Mouse (Mus musculus) ovary, postnatal 10 days (tissue): ENCODE data around the gene Ppm1h.

ENCODE experiments used
- DNase-seq: peaks from one replicate; pipeline ENCODE4 v3.0.0; 2022; ENCODE audit warnings: low spot score

Gene Ppm1h

DNA sequence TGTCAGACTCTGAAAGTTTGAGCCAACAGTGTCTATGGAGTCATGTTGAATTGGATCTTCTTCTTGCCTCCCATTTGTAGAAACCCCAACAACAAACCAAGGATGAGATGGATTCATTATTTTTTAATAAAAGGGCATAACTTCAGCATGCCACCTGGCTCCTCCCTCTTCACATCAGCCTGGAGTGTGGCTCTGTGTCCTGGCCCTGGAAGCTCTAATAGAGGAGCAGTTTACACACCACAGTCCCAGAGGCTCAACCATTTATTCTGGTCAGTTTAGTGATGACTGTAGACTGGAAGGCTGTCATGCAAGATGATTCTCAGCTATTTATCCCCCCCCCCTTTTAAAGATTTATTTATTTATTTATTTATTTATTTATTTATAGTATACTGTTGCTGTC lies 294.7 kb downstream of the Ppm1h start:
- DNase-seq, result no peak

DNA sequence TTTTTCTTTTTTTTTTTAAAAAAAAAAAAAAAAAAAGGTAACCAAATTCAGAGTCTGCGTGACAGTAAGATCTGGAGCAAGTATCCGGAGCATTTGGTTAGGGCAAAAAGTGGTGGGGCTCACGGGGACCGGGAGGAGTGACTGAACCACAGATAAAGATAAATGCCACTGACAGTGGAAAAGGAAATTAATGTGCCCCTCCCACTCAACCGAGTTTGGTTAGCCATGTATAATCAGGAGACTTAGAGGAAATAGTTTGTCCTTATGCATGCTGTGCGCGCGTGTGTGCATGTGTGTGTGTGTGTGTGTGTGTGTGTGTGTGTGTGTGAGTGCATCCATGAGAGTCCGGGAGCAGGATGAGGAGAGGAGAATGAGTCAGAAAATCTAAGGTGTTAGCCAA lies 297.5 kb downstream of the Ppm1h start:
- no peak for DNase-seq

DNA sequence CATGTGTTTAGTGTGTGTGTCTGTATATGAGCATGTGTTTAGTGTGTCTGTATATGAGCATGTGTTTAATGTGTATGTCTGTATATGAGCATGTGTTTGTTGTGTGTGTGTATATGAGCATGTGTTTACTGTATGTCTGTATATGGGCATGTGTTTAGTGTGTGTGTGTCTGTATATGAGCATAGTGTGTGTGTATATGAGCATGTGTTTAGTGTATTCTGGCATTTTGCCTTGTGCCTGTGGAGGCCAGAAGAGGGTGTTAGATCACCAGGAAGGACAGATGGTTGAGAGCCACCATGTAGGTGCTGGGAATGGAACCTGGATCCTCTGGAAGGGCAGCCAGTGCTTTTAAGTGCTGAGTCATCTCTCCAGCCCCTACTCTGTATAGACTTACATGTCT lies 300.8 kb downstream of the Ppm1h start:
- no peak for DNase-seq

DNA sequence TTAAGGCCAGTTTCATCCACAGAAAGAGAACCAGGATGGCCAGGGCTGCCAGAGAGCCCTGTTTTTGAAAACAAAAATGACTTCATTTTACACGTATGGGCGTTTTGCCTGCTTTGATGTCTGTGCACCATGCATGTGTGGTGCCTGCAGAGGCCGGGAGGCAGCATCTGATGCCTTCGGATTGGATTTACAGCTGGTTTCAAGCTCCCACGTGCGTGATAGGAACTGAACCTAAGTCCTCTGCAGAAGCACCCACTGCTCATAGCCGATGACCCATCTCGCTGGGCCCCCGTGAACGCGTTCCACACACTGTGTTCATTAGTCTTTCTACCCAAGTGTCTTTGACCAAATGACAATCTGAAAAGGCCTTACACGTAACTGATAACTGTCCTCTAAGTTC lies 301.6 kb downstream of the Ppm1h start:
- DNase-seq, result no peak

DNA sequence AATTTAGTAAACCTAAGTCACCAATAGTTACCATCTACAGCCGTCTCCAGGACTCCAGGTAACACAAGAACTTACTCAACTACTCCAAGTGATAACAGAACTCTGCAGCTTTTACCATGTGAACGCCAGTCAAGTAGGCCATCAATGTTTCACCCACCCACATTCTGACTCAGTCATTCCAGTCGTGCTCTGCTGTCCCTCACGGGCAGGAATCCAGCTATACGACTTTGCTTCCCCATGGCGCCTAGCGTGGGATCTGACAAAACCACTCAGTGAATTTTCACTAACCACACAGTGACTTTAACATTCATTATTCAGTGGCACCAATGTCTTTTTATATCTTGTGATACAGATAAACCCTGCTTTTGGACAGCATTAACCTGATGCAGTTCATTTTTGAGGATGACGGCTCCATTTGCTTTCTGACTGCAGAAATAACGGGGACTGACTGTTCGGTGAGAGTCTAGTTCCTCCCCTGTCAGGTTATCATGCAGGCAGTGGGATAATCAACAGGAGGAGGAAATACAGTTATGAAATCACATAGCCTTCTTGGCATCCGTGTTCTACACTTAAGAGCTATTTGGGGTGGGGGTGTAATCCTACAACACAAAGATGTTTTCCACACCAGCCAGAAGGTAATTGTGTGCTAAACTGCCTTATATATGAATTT lies 304.5 kb downstream of the Ppm1h start:
- DNase-seq, result no peak

DNA sequence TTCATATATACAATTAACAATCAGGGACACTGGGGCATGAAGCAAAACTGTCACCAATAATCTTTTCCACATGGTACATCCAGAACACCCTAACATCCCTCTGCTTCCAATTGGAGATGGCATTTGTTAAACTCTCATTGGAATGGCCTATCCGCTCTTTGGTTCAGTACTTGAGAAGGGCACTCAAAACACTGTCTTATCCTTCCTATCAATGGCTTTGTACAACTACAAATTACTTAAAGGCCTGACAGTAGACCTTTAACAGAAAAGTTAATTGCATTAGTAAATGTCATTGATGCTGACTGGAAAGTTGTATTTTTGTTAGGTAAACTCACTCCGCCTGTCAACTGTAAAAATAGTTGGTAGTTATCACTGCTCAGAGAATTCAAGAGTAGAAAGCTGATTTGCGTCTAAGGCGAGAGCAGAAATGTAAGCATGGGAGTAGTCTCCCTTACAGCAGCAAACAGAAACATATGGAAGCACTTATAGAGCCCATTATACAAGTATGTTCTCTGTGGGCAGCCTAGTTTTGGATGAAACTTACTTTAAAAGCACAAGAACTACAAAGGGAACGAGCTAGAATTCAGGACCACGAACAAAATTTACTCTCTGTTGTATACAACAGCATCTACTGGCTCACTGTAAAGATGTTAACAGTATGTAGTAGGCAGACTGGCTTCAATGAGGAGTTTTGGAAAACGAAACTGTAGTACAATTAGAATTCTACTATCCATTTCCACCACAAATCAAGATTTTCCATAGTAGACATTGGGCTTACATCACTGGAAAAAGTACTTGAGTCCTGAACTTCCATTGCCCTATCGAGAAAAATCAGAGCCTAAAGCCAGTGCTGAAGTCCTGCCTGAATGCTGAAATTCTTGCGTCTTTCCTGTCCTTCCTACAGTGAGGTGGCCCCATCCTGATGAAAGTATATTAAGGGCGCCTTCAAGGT lies 305.3 kb downstream of the Ppm1h start:
- DNase-seq, result no peak

DNA sequence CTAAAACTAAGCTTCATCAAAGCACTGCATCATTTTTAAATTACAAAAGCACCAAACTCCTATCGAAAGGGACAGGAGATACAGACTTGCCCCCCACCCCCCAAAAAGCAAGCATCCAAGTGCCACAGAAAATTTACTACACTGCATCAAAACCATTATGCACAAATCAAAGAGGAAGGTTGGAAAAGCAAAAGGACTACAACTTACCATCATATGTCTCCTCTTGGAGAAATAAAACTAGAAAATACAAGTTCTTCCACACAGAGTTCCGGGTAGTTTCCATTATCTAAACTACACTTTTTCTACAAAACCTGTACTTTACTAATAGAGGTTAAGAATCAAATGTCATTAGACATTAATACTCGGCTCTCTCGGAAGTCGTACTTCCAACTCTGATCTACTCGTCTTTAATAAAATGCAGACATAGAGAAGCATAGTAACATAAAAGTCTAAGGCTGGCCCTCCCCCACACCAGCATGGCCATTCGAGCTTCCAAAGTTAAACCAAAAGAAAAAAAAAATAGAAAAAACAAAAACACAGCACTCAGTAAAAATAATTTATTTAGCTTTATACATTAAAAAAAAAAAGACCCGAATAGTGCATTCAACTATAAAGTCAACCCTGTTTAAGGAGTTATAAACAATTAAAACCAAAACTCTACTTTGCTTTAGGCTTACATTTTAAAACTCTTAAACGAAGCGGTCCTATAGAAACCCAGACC lies 306.1 kb downstream of the Ppm1h start:
- DNase-seq, result no peak

DNA sequence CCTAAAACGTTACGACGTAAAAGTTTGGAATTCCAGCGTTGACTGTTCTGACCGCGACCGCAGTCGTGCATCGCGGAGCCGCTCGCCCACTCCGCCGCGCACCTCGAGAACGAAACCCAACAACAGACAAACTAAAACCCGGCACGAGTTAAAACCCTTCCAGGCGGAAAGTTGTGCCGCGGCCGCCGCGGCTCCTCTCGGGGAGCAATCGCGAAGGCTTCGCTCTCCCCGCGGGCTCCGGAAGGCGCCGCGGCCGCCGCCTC lies 306.6 kb downstream of the Ppm1h start:
- no peak for DNase-seq

DNA sequence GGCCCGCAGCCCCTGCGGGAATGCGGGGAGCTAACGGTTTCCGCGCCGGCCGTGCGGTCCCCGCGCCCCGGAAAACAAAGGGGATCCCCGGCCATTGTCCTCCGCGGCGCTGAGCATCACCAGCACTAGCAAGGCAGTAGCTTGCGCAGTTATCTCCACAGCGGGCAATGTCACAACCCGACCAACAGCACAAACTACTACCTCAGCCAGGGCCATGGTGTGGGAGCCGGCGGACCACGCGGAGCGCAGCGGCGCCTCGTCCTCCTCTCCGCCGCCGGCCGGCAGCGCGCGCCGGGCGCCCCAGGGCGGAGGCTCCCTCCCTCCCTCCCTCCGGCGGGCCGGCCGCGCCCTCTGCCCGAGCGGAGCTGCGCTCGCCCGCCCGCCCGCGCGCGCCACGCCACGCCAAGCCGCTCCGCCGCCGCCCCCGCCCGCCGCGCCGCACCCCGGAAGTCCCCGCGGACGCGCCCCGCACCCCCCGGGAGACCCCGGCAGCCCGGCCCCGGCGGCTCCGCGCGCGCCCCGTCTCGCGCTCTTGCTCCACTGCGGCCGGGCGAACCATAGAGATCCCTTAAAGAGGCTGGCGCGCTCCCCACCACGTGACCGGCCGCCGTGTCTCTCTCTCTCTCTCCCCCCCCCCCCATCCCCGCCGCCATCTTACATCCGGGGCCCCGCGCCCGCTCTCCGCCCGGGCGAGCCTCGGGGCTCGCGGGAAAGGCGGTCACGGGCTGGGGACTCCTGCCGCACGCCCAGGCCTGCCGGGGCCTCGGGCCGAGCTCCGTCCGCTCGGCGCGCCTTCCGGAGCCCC lies 307.2 kb downstream of the Ppm1h start:
- DNase-seq, result peak; percentile 60

DNA sequence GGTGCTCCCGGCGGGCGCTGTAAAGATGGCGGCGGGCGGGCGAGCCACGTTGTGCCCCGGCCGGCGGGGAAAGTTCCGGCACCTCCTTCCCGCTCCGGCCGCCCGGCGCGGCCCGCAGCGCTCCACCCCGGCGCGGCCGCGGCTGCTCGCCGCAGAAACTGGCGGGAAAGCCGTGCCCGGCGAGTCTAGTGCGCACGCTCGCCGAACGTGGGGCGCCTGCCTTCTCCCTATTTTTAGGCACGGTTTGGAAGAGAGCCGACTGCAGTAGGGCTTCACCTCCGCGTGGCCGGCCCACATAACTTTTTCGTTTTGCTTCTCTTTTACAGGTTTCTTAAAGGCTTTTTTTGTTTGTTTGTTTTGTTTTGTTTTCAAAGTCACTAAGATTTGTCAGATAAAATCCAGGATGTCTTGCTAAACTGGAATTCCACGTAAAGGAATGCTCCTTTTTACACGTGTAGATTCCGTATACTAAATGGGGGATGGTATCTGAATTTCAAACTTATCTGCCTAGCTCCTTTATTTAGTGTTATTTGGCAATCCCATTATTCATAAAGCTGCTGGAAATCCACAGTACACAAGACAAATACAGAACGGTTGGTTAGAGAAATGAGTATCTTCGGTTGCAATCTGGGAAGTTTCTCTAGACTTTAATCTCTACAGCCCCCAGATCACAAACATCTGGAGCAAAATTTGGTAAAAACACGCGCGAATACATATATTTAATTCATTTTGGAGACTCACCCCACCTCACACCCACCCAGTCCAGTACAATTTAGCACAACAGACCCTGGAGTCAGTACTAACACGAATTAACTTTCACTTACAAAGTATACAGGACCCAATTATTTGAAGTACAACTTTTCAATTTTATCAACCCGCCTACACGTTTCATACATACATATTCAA lies 308.0 kb downstream of the Ppm1h start:
- peak; percentile 57 for DNase-seq

DNA sequence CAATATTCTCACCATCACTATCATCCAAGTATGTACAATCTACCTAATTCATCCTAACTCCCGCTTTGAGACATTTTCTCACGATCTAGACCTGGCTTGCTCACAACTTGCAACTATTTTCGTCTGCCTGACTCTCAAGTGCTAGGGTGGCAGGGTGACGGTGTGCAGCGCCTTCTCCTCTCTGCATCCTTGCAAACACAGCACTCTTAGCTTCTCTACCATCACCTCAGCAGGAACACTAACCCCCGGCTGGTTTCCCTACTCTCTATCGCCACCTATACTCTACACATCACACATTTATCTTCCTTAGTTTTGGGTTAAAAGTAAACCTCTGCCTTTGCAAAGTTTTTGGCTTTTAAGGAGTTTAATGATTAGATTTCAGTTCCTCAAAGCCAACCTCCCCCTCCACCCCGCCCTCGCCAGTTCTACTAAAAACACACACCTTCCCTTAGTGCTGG lies 309.1 kb downstream of the Ppm1h start:
- DNase-seq, result peak; percentile 18

DNA sequence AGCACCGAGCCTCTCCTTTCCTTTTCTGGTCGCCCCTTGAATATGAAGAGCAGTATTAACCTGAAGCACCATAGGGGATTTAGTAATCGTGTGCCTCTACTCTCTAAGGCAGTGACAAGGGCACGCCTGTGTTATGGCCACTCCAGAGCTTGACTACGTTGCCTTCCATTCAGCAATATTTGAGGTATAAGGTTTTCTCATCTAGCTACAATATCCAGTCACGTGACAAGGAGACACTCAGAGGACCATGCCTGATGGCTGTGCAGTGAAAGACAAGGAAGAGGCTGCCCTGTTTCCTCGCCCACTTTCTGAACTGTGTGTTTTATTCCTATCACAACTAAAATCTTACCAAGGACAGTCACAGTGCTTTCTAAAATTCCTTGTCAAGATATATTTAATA lies 309.8 kb downstream of the Ppm1h start:
- DNase-seq, result no peak

DNA sequence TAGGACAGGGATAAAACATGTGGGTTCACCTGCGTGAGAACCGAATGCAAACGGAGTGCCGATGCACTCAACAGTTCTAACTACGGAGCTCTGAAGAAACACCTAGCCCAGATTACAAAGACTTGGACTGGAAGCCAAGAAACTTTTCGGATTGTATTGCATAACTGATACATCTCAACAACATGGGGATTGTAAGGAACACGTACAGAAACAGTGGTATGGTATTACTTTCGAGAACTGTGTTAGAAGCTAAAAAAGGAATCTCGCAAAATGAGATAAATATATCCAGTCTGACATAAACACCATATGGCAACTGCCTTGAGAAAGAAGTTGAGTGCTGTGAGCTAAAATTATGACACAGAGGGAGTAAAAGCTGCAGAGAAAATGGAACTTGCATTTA lies 311.4 kb downstream of the Ppm1h start:
- no peak for DNase-seq

DNA sequence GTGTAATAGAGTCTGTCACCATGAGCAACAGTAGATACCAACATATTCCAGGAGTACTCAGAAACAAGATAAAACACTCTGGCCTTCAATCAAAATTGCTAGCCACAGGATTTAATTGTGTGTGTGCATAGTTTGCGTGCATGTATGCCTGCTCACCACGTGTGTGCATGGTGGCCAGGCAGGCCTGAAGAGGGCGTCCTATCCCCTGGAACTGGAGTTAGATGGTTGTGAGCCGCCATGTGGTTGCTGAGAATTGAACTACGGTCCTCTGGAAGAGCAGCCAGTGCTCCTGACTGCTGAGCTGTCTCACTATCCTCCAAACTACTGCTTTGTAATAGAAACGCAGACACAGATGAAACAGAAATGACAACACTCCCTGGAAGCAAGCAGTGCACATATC lies 312.0 kb downstream of the Ppm1h start:
- DNase-seq, result no peak

DNA sequence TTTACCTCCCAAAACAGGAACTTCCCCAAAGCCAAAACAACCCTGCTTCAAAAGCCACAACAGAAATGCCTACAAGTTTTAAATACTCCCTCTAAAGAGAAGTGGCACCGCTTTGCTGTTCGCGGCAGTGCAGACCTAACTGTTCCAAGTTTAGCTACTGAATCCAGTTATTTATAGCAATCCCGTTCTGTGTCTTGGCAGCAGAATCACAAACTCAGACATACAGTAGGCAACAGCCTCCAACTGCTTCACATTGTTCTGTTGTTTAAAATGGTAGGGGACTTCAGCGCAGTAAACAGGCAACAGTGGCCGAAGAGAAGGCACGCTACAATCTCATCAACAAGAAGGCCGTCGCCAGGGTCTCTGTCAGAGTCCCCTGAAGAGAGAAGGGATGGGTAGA lies 312.5 kb downstream of the Ppm1h start:
- DNase-seq, result no peak

DNA sequence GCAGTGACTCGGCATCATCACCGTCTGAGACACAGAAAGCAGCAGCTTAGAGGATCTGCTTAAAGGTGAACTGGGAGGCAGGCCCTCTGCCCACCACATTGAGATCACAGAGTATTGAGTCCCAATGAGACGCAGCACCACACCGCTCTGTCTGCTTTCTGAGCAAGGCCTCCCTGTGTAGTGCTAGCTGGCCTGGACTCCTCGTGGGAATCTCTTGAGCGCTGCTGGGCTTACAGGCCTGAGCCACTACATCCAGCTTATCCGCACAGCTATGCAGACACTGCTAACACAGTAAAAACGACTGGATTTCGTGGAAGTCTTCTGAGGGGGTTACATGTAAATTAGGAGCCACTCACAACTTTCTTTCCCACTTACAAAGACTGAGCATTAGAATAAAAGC lies 313.1 kb downstream of the Ppm1h start:
- DNase-seq, result no peak

DNA sequence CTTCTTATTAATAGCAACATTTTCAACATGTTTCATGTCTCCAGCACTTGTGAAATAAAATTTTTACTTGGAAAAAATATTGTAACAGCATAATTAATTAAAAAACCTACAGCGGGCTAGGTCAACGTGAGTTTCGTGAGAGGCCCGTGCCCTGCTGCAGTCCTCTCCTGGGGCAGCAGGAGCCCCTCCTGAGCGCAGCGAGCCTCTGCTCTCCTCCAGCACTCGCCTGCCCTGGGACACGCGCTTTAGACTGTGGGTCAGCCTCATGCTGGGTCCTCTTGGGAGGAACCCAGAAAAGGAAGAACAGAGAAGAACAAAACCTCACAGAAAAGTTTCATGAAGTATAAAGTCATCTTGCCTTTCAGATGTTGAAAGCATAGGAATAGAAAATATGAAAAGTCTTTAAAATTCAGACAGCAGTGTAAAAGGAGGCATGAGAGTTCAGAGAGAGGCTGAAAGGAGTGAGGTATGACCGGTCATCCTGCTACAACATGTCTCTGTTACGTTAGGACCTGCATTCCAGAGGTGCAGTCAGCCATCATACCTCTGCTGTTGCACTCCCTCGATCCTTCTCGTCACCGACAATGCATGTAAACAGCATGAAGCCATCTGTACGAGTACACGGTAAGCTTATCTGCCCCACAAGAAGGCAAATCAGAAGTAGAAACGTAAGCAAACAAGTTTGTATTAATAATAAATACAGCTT lies 316.0 kb downstream of the Ppm1h start:
- no peak for DNase-seq
